Mouse (Mus musculus): Measurements from ENCODE around the gene Gns.

Gene Gns

DNA sequence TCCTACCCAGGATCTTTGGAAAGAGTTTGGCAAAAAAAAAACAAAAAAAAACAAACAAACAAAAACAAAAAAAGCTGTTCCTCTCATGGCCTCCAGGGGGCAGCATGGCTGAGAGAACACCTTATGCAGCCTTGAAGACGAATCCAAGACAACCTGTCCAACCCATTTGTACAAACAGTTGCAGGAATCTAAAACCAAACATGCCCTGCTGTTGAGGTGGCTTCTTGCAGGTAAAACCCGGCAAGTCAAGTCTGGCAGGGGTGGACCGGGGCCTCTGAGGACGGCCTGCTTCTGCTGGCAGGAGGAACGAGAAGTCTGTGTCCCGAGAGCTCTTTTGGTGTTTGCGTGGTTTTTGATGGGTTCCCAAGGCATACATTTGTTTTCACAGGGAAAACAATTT lies 44.8 kb downstream of the Gns start:
- DNase-seq: peak; percentile 47

GRCm38 (mm10) chr10:121411721-121412455 lies 47.0 kb downstream of the Gns start:
- peak; percentile 72 for DNase-seq

DNA sequence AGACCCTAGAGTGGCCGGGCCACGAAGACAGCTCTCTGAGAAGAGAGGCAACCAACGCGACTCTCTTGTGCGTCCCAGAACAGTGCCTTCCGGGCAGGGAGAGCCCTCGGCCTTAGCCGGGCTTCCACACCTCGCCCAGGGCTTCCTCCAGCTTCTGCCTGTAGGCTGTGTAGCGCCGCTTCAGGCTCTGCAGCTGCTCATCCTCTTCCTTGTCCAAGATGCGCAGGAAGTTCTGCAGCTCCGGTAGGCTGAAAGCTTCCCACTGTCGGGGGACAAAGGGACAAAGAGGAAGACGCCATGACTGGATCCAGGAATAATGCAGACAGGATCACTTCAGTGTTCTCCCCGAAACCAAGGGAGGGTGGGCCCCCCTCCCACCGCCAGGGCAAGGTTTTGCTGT lies 47.9 kb downstream of the Gns start:
- DNase-seq: peak; percentile 42

DNA sequence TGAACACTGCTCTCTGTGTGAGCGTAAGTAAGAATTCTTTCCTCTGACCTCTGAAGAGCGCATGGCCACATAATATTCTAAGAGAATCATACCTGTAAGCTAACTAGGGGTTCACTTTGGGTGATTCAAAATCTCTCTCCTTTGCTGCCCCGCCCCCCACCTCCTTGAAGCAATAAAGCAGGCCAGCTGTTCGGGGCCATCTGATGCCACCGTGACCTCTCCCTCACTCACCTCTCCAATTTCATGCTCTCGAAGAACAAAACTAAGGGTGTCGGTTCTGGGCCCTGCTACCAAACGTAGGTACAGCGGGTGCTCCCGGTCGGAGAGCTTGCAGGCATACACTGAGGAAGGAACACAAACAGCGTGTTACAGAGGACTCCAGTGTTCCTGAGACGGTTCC lies 49.2 kb downstream of the Gns start:
- DNase-seq: no peak

DNA sequence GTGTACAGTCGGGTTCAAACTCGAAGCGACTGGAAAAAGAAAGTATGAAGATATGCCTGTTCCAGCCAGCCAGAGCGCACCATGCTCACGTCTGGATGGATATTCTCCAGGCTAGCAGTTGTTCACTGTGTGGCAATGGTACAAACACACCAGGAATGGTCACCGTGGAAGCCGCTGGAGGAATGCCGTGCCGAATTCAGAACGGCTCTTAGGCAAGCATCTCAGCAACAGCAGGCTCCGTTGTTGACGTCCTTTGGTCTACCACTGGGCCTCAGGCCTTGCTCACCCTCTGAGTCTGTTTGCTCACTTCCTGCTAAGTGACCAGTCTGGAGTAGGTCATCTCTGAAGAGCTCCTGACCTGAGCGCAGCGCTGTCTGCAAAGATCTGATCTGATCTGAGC lies 53.9 kb downstream of the Gns start:
- DNase-seq: no peak

DNA sequence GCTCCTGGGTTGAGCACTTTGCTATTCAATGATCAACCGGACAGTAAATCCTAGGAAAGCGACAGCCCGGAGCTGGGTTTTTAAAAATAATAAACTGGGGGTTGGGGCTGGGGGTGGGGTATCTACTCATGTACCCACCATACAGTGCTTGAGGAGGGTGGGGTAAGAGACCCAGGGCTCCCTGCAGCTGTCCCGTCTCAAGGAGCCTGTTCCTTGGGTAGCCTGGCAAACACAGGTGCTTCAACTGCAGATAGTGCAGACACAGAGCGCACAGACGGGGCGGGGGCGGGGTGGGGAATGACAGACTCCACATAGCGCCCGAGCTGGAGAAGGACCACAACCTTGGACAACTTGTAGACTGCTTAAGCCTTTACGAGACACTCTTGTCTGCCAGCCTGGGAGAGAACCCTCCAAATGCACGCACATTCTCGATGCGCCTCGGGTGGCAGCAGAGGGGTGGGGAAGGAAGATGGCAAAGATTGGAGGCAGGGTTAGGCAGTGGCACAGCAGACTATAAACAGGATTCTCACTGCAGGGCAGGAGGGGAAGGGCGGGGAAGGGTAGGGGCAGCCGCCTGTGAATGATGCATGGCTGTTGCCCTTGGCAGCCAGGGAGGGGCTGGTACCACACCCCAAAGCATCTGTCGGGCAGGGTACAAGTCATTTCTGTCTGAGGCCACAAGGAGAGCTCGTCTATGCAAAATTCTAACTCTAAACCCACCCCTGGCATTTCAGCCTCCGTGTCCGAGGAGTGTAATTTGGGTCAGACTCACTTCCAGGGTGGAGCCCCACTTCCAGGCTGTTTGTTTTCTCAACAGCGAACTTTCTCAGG lies 55.0 kb downstream of the Gns start:
- peak; percentile 20 for DNase-seq

DNA sequence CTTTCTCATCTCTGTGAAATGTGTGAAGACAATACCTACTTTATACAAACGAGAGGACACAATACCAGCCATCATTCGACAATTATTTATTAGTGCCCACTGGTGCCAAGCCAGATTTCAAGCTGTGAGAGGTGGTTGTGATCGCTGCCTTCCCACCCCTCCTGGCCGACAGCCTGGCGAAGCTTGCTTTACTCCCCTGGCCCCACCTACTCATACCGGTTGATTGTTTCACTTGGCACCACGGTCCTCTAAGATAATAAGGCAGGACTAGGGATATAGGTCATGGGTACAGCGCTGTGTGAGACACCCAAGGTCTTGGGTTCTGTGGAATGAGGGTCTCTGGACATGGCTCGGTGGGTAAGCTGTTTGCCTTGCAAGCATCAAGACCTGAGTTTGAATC lies 56.1 kb downstream of the Gns start:
- DNase-seq: no peak

GRCm38 (mm10) chr10:121421657-121422290 lies 56.9 kb downstream of the Gns start:
- DNase-seq: no peak

- DNase-seq: no peak
These were observed 57.4 kb downstream of the Gns start for GRCm38 (mm10) chr10:121422294-121422693.

GRCm38 (mm10) chr10:121423541-121424349 lies 58.9 kb downstream of the Gns start:
- DNase-seq: peak; percentile 55

- no peak for DNase-seq
These were observed 59.6 kb downstream of the Gns start for GRCm38 (mm10) chr10:121424455-121424854.

- DNase-seq: no peak
These were observed 60.2 kb downstream of the Gns start for GRCm38 (mm10) chr10:121425079-121425478.

DNA sequence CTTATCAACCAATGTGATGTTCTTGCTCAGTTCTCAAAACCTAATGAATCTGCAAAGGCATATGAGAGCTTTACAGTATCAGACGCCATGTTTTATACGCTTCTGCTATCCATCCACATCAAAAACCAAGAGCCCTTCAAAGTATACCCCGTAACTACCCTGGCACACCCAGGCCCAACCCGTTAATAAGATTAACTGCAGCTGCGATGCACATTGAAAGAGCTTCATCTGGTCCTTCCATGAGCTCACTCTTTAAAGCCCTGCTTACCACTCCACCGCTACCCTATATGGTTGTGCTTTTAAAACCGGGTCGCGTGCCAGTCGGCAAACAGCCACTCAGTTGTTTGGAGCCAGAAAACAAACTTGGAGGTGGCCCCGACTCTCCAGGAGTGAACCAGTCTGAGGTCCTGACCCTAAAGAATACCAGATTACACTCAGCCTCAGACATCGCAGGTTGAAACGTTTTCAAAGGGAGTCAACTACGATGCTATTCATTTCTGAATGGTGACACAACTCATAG lies 60.7 kb downstream of the Gns start:
- no peak for DNase-seq

- DNase-seq: peak; percentile 67
These were observed 61.7 kb downstream of the Gns start for GRCm38 (mm10) chr10:121426458-121427070.

GRCm38 (mm10) chr10:121427136-121427535 lies 62.2 kb downstream of the Gns start:
- no peak for DNase-seq

- DNase-seq: no peak
These were observed 63.3 kb downstream of the Gns start for GRCm38 (mm10) chr10:121428011-121428711.

DNA sequence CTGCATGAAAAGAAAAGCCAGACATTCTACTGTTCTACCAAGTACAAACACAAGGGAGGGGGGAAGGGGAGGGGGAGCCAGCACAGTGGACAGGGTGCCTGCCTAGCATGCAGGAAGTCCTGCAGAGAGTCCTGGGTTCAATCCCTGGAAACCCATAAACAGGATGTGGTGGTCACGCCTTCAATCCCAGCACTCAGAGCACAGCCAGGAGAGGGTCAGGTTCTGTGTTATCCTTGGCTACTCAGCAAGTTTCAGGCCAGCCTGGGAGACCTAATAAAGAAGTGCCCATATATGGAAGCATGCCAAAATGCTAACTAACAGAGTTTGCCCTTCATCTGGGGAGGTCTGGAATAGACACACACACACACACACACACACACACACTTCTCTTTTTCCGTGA lies 64.2 kb downstream of the Gns start:
- peak; percentile 74 for DNase-seq

DNA sequence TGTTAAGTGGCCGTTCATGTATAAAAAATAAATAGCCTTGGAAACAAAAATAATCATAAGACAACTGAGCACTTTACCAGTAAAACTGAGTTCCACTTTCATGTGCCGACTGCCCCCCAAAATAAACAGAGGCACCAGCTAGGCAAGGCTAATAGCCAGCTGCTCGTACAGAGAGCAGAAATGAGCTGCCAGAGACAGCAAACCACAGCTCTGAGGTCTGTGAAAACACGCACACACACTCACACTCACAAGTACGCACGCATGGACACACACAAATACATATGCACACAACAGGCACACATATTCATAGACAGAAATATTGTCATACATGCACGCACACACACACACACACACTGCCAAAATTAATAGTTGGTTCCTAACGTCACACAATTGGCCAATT lies 64.7 kb downstream of the Gns start:
- no peak for DNase-seq

DNA sequence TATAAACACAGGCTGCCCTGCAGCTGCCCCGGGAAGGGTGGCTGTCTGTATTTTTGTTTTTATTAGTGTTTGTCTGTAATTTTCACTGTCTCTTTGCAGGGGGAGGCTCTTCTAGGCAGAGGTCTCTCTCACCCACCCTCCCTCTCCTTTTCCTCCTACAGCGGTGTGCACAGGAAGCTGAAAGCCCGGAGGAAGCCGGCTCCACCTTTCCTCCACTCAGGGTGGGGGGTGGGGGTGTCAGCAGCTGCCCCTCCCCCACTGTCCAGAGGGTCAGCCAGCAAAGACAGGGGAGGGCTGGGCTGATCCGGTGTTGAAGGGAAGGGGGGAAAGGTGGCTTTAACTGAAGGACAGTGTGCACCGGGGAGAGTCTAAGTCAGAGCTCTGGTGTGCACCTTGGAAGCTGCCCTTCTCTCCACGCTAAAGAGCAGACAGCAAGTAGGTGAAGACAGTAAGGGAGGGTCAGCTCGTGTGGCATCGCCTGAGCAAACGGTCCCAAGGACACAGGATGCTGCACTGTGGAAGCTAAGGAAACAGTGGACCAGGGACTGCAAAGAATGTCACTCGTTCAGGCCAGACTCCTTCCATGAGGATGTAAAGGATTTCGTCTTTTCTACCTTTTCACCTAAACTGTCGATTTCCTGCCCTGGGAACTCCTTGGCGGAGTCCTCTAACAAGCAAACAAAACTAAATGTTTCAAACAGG lies 65.2 kb downstream of the Gns start:
- no peak for DNase-seq

- DNase-seq: no peak
These were observed 66.1 kb downstream of the Gns start for GRCm38 (mm10) chr10:121430764-121431540.
